Mouse (Mus musculus): ENCODE data around the gene Evi2.

DNA sequence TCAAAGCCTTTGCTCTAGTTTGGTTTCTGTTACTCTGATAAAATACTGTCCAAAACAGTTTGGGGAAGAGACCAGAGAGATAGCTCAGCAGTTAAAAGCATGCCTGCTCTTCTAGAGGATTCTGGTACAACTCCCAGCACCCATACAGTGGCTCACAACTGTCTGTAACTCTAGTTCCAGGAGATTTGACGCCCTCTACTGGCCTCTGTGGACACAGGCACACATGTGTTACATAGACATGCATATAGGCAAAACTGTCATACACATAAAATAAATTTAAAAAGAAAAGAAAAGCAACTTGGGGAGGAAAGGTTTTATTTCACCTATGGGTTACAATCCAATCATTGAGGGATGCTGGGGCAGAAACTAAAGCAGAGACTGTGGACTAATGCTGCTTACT, 36.6 kb upstream of the Evi2 start:
- TF ChIP-seq CTCF (IDR thresholded peaks at IDR 0.05; ENCODE audit: control insufficient read depth, insufficient read depth, low read length), result no peak
- TF ChIP-seq POLR2A (IDR thresholded peaks at IDR 0.05; ENCODE audit: borderline replicate concordance, control insufficient read depth, low read depth, low read length), result no peak

Data from bone marrow, adult 2 months (tissue).